Mouse (Mus musculus): Measurements from ENCODE around the gene Mr1. TPM values are rescaled to one million over a fixed set of nuclear protein-coding genes. Genes with fewer than 3 reads are reported as not detected.

The Mr1 gene
- total and polyA plus RNA-seq, 3 experiments: 0.09 to 3.6 (median 2.3) TPM

- H3K36me3 ChIP-seq (replicated peaks): no peaks in the 10 kb centered on the region
- H3K4me3 ChIP-seq (ENCODE audit: low read depth, low read length): no peak overlapping the region
- H3K4me1 ChIP-seq (ENCODE audit: insufficient read depth, low read depth, low read length): no peaks in the 10 kb centered on the region
- peaks cover 21% of the 10 kb centered on the region for H3K27me3 ChIP-seq (ENCODE audit: insufficient read depth, low read length)
- TF ChIP-seq POLR2AphosphoS5 (IDR thresholded peaks at IDR 0.05; ENCODE audit: insufficient replicate concordance, low read depth, low read length) (no peak), CTCF (IDR thresholded peaks at IDR 0.05; ENCODE audit: low read depth, low read length) (no peak), TAL1 (conservative IDR thresholded peaks at IDR 0.05; ENCODE audit: low read depth, low read length) (no peak), GATA1 (IDR thresholded peaks at IDR 0.05; ENCODE audit: borderline replicate concordance, low read length) (no peak), GATA2 (IDR thresholded peaks at IDR 0.05; ENCODE audit: borderline replicate concordance, low read depth, low read length) (no peak)
- ATAC-seq (ENCODE audit: extremely low read depth, insufficient number of reproducible peaks, low FRiP score, poor library complexity, severe bottlenecking) (no peak), DNase-seq (ENCODE audit: low spot score) (no peak)
- no peaks in the 10 kb centered on the region for H3K9me3 ChIP-seq (replicated peaks)
These were observed 22.2 kb downstream of the Mr1 start for GRCm38 (mm10) chr1:155124397-155124796.

GRCm38 (mm10) chr1:155121977-155122939, 24.4 kb downstream of the Mr1 start:
- no peak for DNase-seq (ENCODE audit: low spot score)
- H3K27me3 ChIP-seq (ENCODE audit: insufficient read depth, low read length): peaks cover 36% of the 10 kb centered on the region
- TF ChIP-seq TAL1 (conservative IDR thresholded peaks at IDR 0.05; ENCODE audit: low read depth, low read length) (no peak), GATA1 (IDR thresholded peaks at IDR 0.05; ENCODE audit: borderline replicate concordance, low read length) (no peak), CTCF (IDR thresholded peaks at IDR 0.05; ENCODE audit: low read depth, low read length) (no peak), POLR2AphosphoS5 (IDR thresholded peaks at IDR 0.05; ENCODE audit: insufficient replicate concordance, low read depth, low read length) (no peak), GATA2 (IDR thresholded peaks at IDR 0.05; ENCODE audit: borderline replicate concordance, low read depth, low read length) (no peak)
- no peak for ATAC-seq (ENCODE audit: extremely low read depth, insufficient number of reproducible peaks, low FRiP score, poor library complexity, severe bottlenecking)
- no peaks in the 10 kb centered on the region for H3K9me3 ChIP-seq (replicated peaks)
- no peaks in the 10 kb centered on the region for H3K36me3 ChIP-seq (replicated peaks)
- no peaks in the 10 kb centered on the region; the same call in 1 of the 2 replicates for H3K4me1 ChIP-seq (ENCODE audit: insufficient read depth, low read depth, low read length)
- no peak overlapping the region for H3K4me3 ChIP-seq (ENCODE audit: low read depth, low read length)

- H3K9me3 ChIP-seq (replicated peaks): no peaks in the 10 kb centered on the region; the same call in 1 of the 2 replicates
These were observed 26.9 kb downstream of the Mr1 start for GRCm38 (mm10) chr1:155119719-155120118.

GRCm38 (mm10) chr1:155113946-155114345, 32.7 kb downstream of the Mr1 start:
- Histone ChIP-seq H3K4me1 (ENCODE audit: insufficient read depth, low read depth, low read length) (peaks cover 5% of the 10 kb centered on the region; the same call in 1 of the 2 replicates), H3K9me3 (replicated peaks) (peaks cover 2% of the 10 kb centered on the region; the same call in 1 of the 2 replicates), H3K36me3 (replicated peaks) (no peaks in the 10 kb centered on the region), H3K4me3 (ENCODE audit: low read depth, low read length) (no peak overlapping the region), H3K27me3 (ENCODE audit: insufficient read depth, low read length) (peaks cover 83% of the 10 kb centered on the region)
- DNase-seq (ENCODE audit: low spot score): no peak
- TF ChIP-seq TAL1 (conservative IDR thresholded peaks at IDR 0.05; ENCODE audit: low read depth, low read length) (no peak), POLR2AphosphoS5 (IDR thresholded peaks at IDR 0.05; ENCODE audit: insufficient replicate concordance, low read depth, low read length) (no peak), GATA1 (IDR thresholded peaks at IDR 0.05; ENCODE audit: borderline replicate concordance, low read length) (no peak), GATA2 (IDR thresholded peaks at IDR 0.05; ENCODE audit: borderline replicate concordance, low read depth, low read length) (no peak)
- no peak for ATAC-seq (ENCODE audit: extremely low read depth, insufficient number of reproducible peaks, low FRiP score, poor library complexity, severe bottlenecking)

More at GRCm38 (mm10) chr1:155119719-155120118, 26.9 kb downstream of the Mr1 start:
- ATAC-seq (ENCODE audit: extremely low read depth, insufficient number of reproducible peaks, low FRiP score, poor library complexity, severe bottlenecking): no peak
- TF ChIP-seq POLR2AphosphoS5 (IDR thresholded peaks at IDR 0.05; ENCODE audit: insufficient replicate concordance, low read depth, low read length) (no peak), CTCF (IDR thresholded peaks at IDR 0.05; ENCODE audit: low read depth, low read length) (no peak), GATA1 (IDR thresholded peaks at IDR 0.05; ENCODE audit: borderline replicate concordance, low read length) (no peak), TAL1 (conservative IDR thresholded peaks at IDR 0.05; ENCODE audit: low read depth, low read length) (no peak), GATA2 (IDR thresholded peaks at IDR 0.05; ENCODE audit: borderline replicate concordance, low read depth, low read length) (no peak)
- DNase-seq (ENCODE audit: low spot score): no peak
- H3K4me1 ChIP-seq (ENCODE audit: insufficient read depth, low read depth, low read length): peaks cover 2% of the 10 kb centered on the region; the same call in 1 of the 2 replicates
- no peak overlapping the region for H3K4me3 ChIP-seq (ENCODE audit: low read depth, low read length)
- no peaks in the 10 kb centered on the region for H3K36me3 ChIP-seq (replicated peaks)
- H3K27me3 ChIP-seq (ENCODE audit: insufficient read depth, low read length): peaks cover 48% of the 10 kb centered on the region

GRCm38 (mm10) chr1:155112875-155113274, 33.7 kb downstream of the Mr1 start:
- H3K4me1 ChIP-seq (ENCODE audit: insufficient read depth, low read depth, low read length): peaks cover 9% of the 10 kb centered on the region
- H3K9me3 ChIP-seq (replicated peaks): peaks cover 2% of the 10 kb centered on the region; the same call in 1 of the 2 replicates
- no peak for DNase-seq (ENCODE audit: low spot score)
- peaks cover 79% of the 10 kb centered on the region for H3K27me3 ChIP-seq (ENCODE audit: insufficient read depth, low read length)
- H3K4me3 ChIP-seq (ENCODE audit: low read depth, low read length): no peak overlapping the region
- TF ChIP-seq POLR2AphosphoS5 (IDR thresholded peaks at IDR 0.05; ENCODE audit: insufficient replicate concordance, low read depth, low read length) (0 out of 2 replicates have a peak, but pooled peaks have one; percentile 53), CTCF (IDR thresholded peaks at IDR 0.05; ENCODE audit: low read depth, low read length) (no peak), GATA1 (IDR thresholded peaks at IDR 0.05; ENCODE audit: borderline replicate concordance, low read length) (no peak), TAL1 (conservative IDR thresholded peaks at IDR 0.05; ENCODE audit: low read depth, low read length) (no peak), GATA2 (IDR thresholded peaks at IDR 0.05; ENCODE audit: borderline replicate concordance, low read depth, low read length) (no peak)
- H3K36me3 ChIP-seq (replicated peaks): no peaks in the 10 kb centered on the region
- ATAC-seq (ENCODE audit: extremely low read depth, insufficient number of reproducible peaks, low FRiP score, poor library complexity, severe bottlenecking): no peak

GRCm38 (mm10) chr1:155112118-155112517, 34.5 kb downstream of the Mr1 start:
- TF ChIP-seq POLR2AphosphoS5 (IDR thresholded peaks at IDR 0.05; ENCODE audit: insufficient replicate concordance, low read depth, low read length) (no peak), CTCF (IDR thresholded peaks at IDR 0.05; ENCODE audit: low read depth, low read length) (no peak), GATA1 (IDR thresholded peaks at IDR 0.05; ENCODE audit: borderline replicate concordance, low read length) (no peak), TAL1 (conservative IDR thresholded peaks at IDR 0.05; ENCODE audit: low read depth, low read length) (no peak), GATA2 (IDR thresholded peaks at IDR 0.05; ENCODE audit: borderline replicate concordance, low read depth, low read length) (no peak)
- no peaks in the 10 kb centered on the region for H3K36me3 ChIP-seq (replicated peaks)
- H3K4me1 ChIP-seq (ENCODE audit: insufficient read depth, low read depth, low read length): peaks cover 9% of the 10 kb centered on the region
- H3K4me3 ChIP-seq (ENCODE audit: low read depth, low read length): no peak overlapping the region
- ATAC-seq (ENCODE audit: extremely low read depth, insufficient number of reproducible peaks, low FRiP score, poor library complexity, severe bottlenecking) (no peak), DNase-seq (ENCODE audit: low spot score) (no peak)
- H3K9me3 ChIP-seq (replicated peaks): peaks cover 2% of the 10 kb centered on the region; the same call in 1 of the 2 replicates
- H3K27me3 ChIP-seq (ENCODE audit: insufficient read depth, low read length): peaks cover 79% of the 10 kb centered on the region

Measured in G1E (cell line).